Comparison of ENCODE assay signal across 10 mouse cellular contexts in the genomic region with DNA sequence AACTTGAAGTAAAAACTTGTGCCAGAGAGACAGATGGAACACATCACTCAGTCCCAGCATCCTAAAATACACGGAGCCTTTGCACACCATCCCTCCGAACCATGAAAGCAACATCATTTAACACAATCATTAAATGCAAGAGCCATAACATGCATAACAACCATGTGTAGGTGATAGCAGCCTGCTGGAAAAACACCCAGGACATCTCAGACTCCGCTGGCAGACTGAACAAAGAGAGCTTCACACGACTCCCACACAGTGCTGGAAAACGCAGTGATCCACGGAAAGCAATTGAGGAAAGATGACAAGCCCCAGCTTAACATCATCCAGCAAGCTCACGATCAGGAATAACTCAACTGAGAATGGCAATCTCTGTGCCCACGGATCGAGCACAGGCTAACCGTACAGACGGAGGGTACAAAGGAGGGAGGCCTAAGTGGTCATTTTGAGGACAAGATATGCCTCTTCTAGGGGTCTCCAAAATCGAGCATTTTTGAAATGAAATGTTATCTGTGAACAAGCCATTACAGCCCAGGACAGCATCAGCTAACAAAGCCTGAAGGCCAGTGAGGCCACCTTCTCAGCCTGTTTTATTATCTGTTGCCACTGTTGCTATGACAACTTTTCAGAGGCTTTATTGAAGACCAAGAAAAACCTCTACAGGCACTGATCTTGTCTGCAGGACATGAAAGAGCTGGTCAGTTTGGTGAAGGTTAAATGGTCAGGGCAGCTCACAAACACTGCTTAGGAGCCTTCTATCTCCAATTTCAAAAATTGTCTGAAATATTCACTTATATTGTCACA.
A peak's percentile ranks its signal among the peaks of the same experiment; 100 is the strongest.
DNase-seq lines count a peak whose midpoint lies in the region; ATAC-seq and TF ChIP-seq lines count a peak whose summit lies in the region.
"Had no signal": no experiment of that assay in that cellular context is flagged by ENCODE, and none has a peak within 500 bp of the region (broad histone marks: within the 10 kb centered on the region; RNA-seq: fewer than 3 reads in every experiment).

No protein-coding gene starts in this region.

- no peak overlapping the region for H3K9ac ChIP-seq in limb, embryonic 14.5 days (ENCODE audit: low read depth, low read length, severe bottlenecking)
- no peak overlapping the region for H3K9ac ChIP-seq in liver, embryonic 11.5 days (ENCODE audit: low read depth, low read length)

- 0 out of 2 replicates have a peak overlapping the region, but pooled peaks have one; percentile 29 for H3K27ac ChIP-seq in heart, embryonic 10.5 days
- no peak overlapping the region for H3K27ac ChIP-seq in limb, embryonic 14.5 days (replicated peaks; ENCODE audit: low read depth, low read length)
- no peak overlapping the region for H3K27ac ChIP-seq in liver, embryonic 11.5 days (ENCODE audit: low read depth, low read length)
- H3K27ac ChIP-seq: stomach, postnatal 0 days had no signal

- H3K4me2 ChIP-seq in limb, embryonic 14.5 days (replicated peaks; ENCODE audit: low read depth, low read length, severe bottlenecking): no peak overlapping the region
- H3K4me2 ChIP-seq in liver, embryonic 11.5 days: no peak overlapping the region

- 64% methylated on average over 12 of the region's 12 CpGs for WGBS in heart, embryonic 10.5 days
- 54% methylated on average over 12 of the region's 12 CpGs for WGBS in limb, embryonic 14.5 days
- WGBS in liver, embryonic 11.5 days: 70% methylated on average over 12 of the region's 12 CpGs

- peaks cover 22% of the 10 kb centered on the region for H3K4me1 ChIP-seq in heart, embryonic 10.5 days
- peaks cover 14% of the 10 kb centered on the region for H3K4me1 ChIP-seq in limb, embryonic 14.5 days (ENCODE audit: control insufficient read depth, insufficient read depth, low read length)
- no peaks in the 10 kb centered on the region for H3K4me1 ChIP-seq in liver, embryonic 11.5 days (replicated peaks; ENCODE audit: control insufficient read depth, insufficient read depth, low read length)

- no peaks in the 10 kb centered on the region for H3K27me3 ChIP-seq in heart, embryonic 10.5 days (ENCODE audit: insufficient read depth, poor library complexity, severe bottlenecking)
- H3K27me3 ChIP-seq in limb, embryonic 14.5 days (ENCODE audit: control insufficient read depth, insufficient read depth, low read length): no peaks in the 10 kb centered on the region
- no peaks in the 10 kb centered on the region for H3K27me3 ChIP-seq in liver, embryonic 11.5 days (replicated peaks; ENCODE audit: control insufficient read depth, insufficient read depth, low read length)

- DNase-seq in heart, embryonic 10.5 days (ENCODE audit: low spot score): no peak
- DNase-seq in heart, adult 8-10 months (ENCODE audit: low spot score): no peak
- peak; percentile 83 for DNase-seq in right cerebral cortex, adult 18-20 months
- no peak for DNase-seq in right cerebral cortex, postnatal 4 days
- no peak for DNase-seq in limb, embryonic 14.5 days (ENCODE audit: low spot score)
- no peak for DNase-seq in testis, postnatal 14 days (ENCODE audit: low spot score)
- DNase-seq in urinary bladder, postnatal 25 days (ENCODE audit: low spot score): no peak
- DNase-seq in liver, embryonic 11.5 days (ENCODE audit: low spot score): no peak
- DNase-seq: B cell, adult 2 months had no signal

- no peaks in the 10 kb centered on the region for H3K36me3 ChIP-seq in heart, embryonic 10.5 days
- no peaks in the 10 kb centered on the region for H3K36me3 ChIP-seq in limb, embryonic 14.5 days (ENCODE audit: control insufficient read depth, insufficient read depth, low read length)
- no peaks in the 10 kb centered on the region for H3K36me3 ChIP-seq in liver, embryonic 11.5 days (ENCODE audit: control insufficient read depth, insufficient read depth, low read length)

- peak; percentile 65; the same call in 1 of the 2 replicates for ATAC-seq in limb, embryonic 14.5 days (ENCODE audit: low FRiP score, low read depth)
- ATAC-seq in liver, embryonic 11.5 days (replicated peaks; ENCODE audit: low FRiP score): no peak

- no peak for TF ChIP-seq POLR2A in limb, embryonic 14.5 days (IDR thresholded peaks at IDR 0.05; ENCODE audit: borderline replicate concordance, extremely low read depth, insufficient read depth, insufficient read length)

- no peaks in the 10 kb centered on the region for H3K9me3 ChIP-seq in heart, embryonic 10.5 days
- H3K9me3 ChIP-seq in limb, embryonic 14.5 days (ENCODE audit: control insufficient read depth, low read length): no peaks in the 10 kb centered on the region
- H3K9me3 ChIP-seq in liver, embryonic 11.5 days (ENCODE audit: control insufficient read depth, low read length): no peaks in the 10 kb centered on the region

- no peak overlapping the region for H3K4me3 ChIP-seq in heart, embryonic 10.5 days
- H3K4me3 ChIP-seq in limb, embryonic 14.5 days (replicated peaks; ENCODE audit: low read length): no peak overlapping the region
- no peak overlapping the region for H3K4me3 ChIP-seq in liver, embryonic 11.5 days (ENCODE audit: low read depth, low read length)
